Mouse (Mus musculus): Measurements from ENCODE around the gene Gm45808. TPM values are rescaled to one million over a fixed set of nuclear protein-coding genes. Genes with fewer than 3 reads are reported as not detected.
"Not testable (repeated sequence)": the region's sequence is repeated elsewhere in the genome, so short reads cannot be mapped to it uniquely, and the experiment has no call there.

The Gm45808 gene
- polyA plus RNA-seq, 1 experiment = 1.1 TPM

GRCm38 (mm10) chr7:45490822-45491221 is 4.2 kb upstream of the Gm45808 start:
- Histone ChIP-seq H3K4me3 (ENCODE audit: insufficient read depth, low read length) (no peak overlapping the region), H3K4me1 (ENCODE audit: control insufficient read depth, insufficient read depth, low read length) (peaks cover 21% of the 10 kb centered on the region), H3K27ac (ENCODE audit: insufficient read depth, low read depth, low read length) (no peak overlapping the region)
- no peak for TF ChIP-seq CTCF (IDR thresholded peaks at IDR 0.05; ENCODE audit: low read depth, low read length)
- TF ChIP-seq POLR2A (IDR thresholded peaks at IDR 0.05; ENCODE audit: borderline replicate concordance, low read depth, low read length) = no peak

GRCm38 (mm10) chr7:45489578-45489977 is 3.0 kb upstream of the Gm45808 start:
- no peak overlapping the region for H3K27ac ChIP-seq (ENCODE audit: insufficient read depth, low read depth, low read length)
- H3K4me3 ChIP-seq (ENCODE audit: insufficient read depth, low read length) = no peak overlapping the region
- peaks cover 21% of the 10 kb centered on the region for H3K4me1 ChIP-seq (ENCODE audit: control insufficient read depth, insufficient read depth, low read length)
- no peak for TF ChIP-seq POLR2A (IDR thresholded peaks at IDR 0.05; ENCODE audit: borderline replicate concordance, low read depth, low read length)
- TF ChIP-seq CTCF (IDR thresholded peaks at IDR 0.05; ENCODE audit: low read depth, low read length) = no peak

- H3K27ac ChIP-seq (ENCODE audit: insufficient read depth, low read depth, low read length) = peak within 1 kb of the TSS; percentile 54
- TF ChIP-seq CTCF (IDR thresholded peaks at IDR 0.05; ENCODE audit: low read depth, low read length) (0 out of 2 replicates have a peak, but pooled peaks have one; percentile 7), POLR2A (IDR thresholded peaks at IDR 0.05; ENCODE audit: borderline replicate concordance, low read depth, low read length) (peak; percentile 49; the same call in 1 of the 2 replicates)
- H3K4me3 ChIP-seq (ENCODE audit: insufficient read depth, low read length) = peak within 1 kb of the TSS; percentile 79
- peaks cover 21% of the 10 kb centered on the region for H3K4me1 ChIP-seq (ENCODE audit: control insufficient read depth, insufficient read depth, low read length)
Observed at GRCm38 (mm10) chr7:45488293-45489204, 1.9 kb upstream of the Gm45808 start, which contains the start of gene Dhdh. Gene Dhdh (minus strand): TSS chr7:45488805.

GRCm38 (mm10) chr7:45487861-45488292 is 1.3 kb upstream of the Gm45808 start:
- TF ChIP-seq POLR2A (IDR thresholded peaks at IDR 0.05; ENCODE audit: borderline replicate concordance, low read depth, low read length) (no peak), CTCF (IDR thresholded peaks at IDR 0.05; ENCODE audit: low read depth, low read length) (no peak)
- Histone ChIP-seq H3K27ac (ENCODE audit: insufficient read depth, low read depth, low read length) (no peak overlapping the region), H3K4me1 (ENCODE audit: control insufficient read depth, insufficient read depth, low read length) (peaks cover 21% of the 10 kb centered on the region), H3K4me3 (ENCODE audit: insufficient read depth, low read length) (peak overlapping the region; percentile 79)

GRCm38 (mm10) chr7:45486158-45486557 is 453 bp downstream of the Gm45808 start:
- Histone ChIP-seq H3K4me1 (ENCODE audit: control insufficient read depth, insufficient read depth, low read length) (peaks cover 20% of the 10 kb centered on the region), H3K27ac (ENCODE audit: insufficient read depth, low read depth, low read length) (no peak overlapping the region), H3K4me3 (ENCODE audit: insufficient read depth, low read length) (no peak overlapping the region)
- TF ChIP-seq POLR2A (IDR thresholded peaks at IDR 0.05; ENCODE audit: borderline replicate concordance, low read depth, low read length) (no peak), CTCF (IDR thresholded peaks at IDR 0.05; ENCODE audit: low read depth, low read length) (no peak)

GRCm38 (mm10) chr7:45484985-45485384 is 1.6 kb downstream of the Gm45808 start:
- not testable (repeated sequence) for H3K4me3 ChIP-seq (ENCODE audit: insufficient read depth, low read length); H3K27ac ChIP-seq (ENCODE audit: insufficient read depth, low read depth, low read length)
- H3K4me1 ChIP-seq (ENCODE audit: control insufficient read depth, insufficient read depth, low read length) = peaks cover 14% of the 10 kb centered on the region

- Histone ChIP-seq H3K4me3 (ENCODE audit: insufficient read depth, low read length) (no peak overlapping the region), H3K27ac (ENCODE audit: insufficient read depth, low read depth, low read length) (no peak overlapping the region), H3K4me1 (ENCODE audit: control insufficient read depth, insufficient read depth, low read length) (no peaks in the 10 kb centered on the region)
- TF ChIP-seq CTCF (IDR thresholded peaks at IDR 0.05; ENCODE audit: low read depth, low read length) (no peak), POLR2A (IDR thresholded peaks at IDR 0.05; ENCODE audit: borderline replicate concordance, low read depth, low read length) (no peak)
Observed at GRCm38 (mm10) chr7:45482166-45482565, 4.4 kb downstream of the Gm45808 start.

GRCm38 (mm10) chr7:45481374-45481927 is 5.2 kb downstream of the Gm45808 start, which contains the start of gene Tulp2:
Gene Tulp2 (plus strand): TSS chr7:45481877.
- no peaks in the 10 kb centered on the region for H3K4me1 ChIP-seq (ENCODE audit: control insufficient read depth, insufficient read depth, low read length)
- H3K4me3 ChIP-seq (ENCODE audit: insufficient read depth, low read length) = no peak within 1 kb of the TSS
- H3K27ac ChIP-seq (ENCODE audit: insufficient read depth, low read depth, low read length) = no peak within 1 kb of the TSS
- TF ChIP-seq CTCF (IDR thresholded peaks at IDR 0.05; ENCODE audit: low read depth, low read length) (no peak), POLR2A (IDR thresholded peaks at IDR 0.05; ENCODE audit: borderline replicate concordance, low read depth, low read length) (no peak)

GRCm38 (mm10) chr7:45480310-45480709 is 6.3 kb downstream of the Gm45808 start:
- H3K4me3 ChIP-seq (ENCODE audit: insufficient read depth, low read length); H3K4me1 ChIP-seq (ENCODE audit: control insufficient read depth, insufficient read depth, low read length); H3K27ac ChIP-seq (ENCODE audit: insufficient read depth, low read depth, low read length): not testable (repeated sequence)

- no peaks in the 10 kb centered on the region for H3K4me1 ChIP-seq (ENCODE audit: control insufficient read depth, insufficient read depth, low read length)
Observed at GRCm38 (mm10) chr7:45478774-45479173, 7.8 kb downstream of the Gm45808 start.

More at GRCm38 (mm10) chr7:45478774-45479173, 7.8 kb downstream of the Gm45808 start:
- no peak for TF ChIP-seq CTCF (IDR thresholded peaks at IDR 0.05; ENCODE audit: low read depth, low read length)
- TF ChIP-seq POLR2A (IDR thresholded peaks at IDR 0.05; ENCODE audit: borderline replicate concordance, low read depth, low read length) = no peak
- no peak overlapping the region for H3K27ac ChIP-seq (ENCODE audit: insufficient read depth, low read depth, low read length)
- no peak overlapping the region for H3K4me3 ChIP-seq (ENCODE audit: insufficient read depth, low read length)
